Mouse (Mus musculus) intestine, embryonic 14.5 days (tissue): ENCODE data around the gene St6galnac5. TPM values are rescaled to one million over a fixed set of nuclear protein-coding genes. Genes with fewer than 3 reads are reported as not detected.
"Not testable (repeated sequence)": the region's sequence is repeated elsewhere in the genome, so short reads cannot be mapped to it uniquely, and the experiment has no call there.

Experiments used
- ATAC-seq: fragments of 200-750 bp; cut with Nextera tagmentation; replicated peaks from 2 replicates; pipeline ENCODE4 v1.8.0; 2017; ENCODE audit warnings: low read depth, moderate number of reproducible peaks, moderate TSS enrichment, moderate library complexity; ENCODE audit not compliant: low FRiP score, low TSS enrichment
- DNase-seq: peaks from one replicate; pipeline ENCODE4 v3.0.0-alpha.2; 2018; ENCODE audit warnings: low spot score
- H3K27ac ChIP-seq: fragments of 300-500 bp; sonication (generic); 2 replicates; pipeline ENCODE4 v1.5.1; 2014; ENCODE audit warnings: low read depth, mild to moderate bottlenecking, control low read depth
- H3K27me3 ChIP-seq: fragments of 300-500 bp; sonication (generic); replicated peaks from 2 replicates; pipeline ENCODE4 v1.6.1; 2014; ENCODE audit warnings: low read length, control low read depth; ENCODE audit not compliant: control insufficient read depth, insufficient read depth
- H3K36me3 ChIP-seq: fragments of 300-500 bp; sonication (generic); 2 replicates; pipeline ENCODE4 v1.6.1; 2014; ENCODE audit warnings: low read length, control low read depth; ENCODE audit not compliant: control insufficient read depth, insufficient read depth
- H3K4me1 ChIP-seq: fragments of 300-500 bp; sonication (generic); replicated peaks from 2 replicates; pipeline ENCODE4 v1.6.1; 2014; ENCODE audit warnings: low read length, control low read depth, mixed read lengths; ENCODE audit not compliant: control insufficient read depth, insufficient read depth
- H3K4me2 ChIP-seq: fragments of 300-500 bp; sonication (generic); 2 replicates; pipeline ENCODE4 v1.6.1; 2014; ENCODE audit warnings: low read length
- H3K4me3 ChIP-seq: fragments of 300-500 bp; sonication (generic); 2 replicates; pipeline ENCODE4 v1.5.1; 2014; ENCODE audit warnings: low read depth, low read length, control low read depth, mixed read lengths
- H3K9ac ChIP-seq: fragments of 300-500 bp; sonication (generic); 2 replicates; pipeline ENCODE4 v1.6.1; 2014; ENCODE audit warnings: mild to moderate bottlenecking, low read length
- H3K9me3 ChIP-seq: fragments of 300-500 bp; sonication (generic); 2 replicates; pipeline ENCODE4 v1.6.1; 2016; ENCODE audit warnings: low read length, control low read depth; ENCODE audit not compliant: control insufficient read depth
- WGBS: fragments of 180-500 bp; shearing (Covaris S2); extraction: QIAGEN DNeasy Blood & Tissue Kit; methylation state at CpG from one replicate; pipeline ENCODE4 v1.1.7; 2014; 5-methylcytosine and 5-hydroxymethylcytosine counted together
- polyA plus RNA-seq: library from polyadenylated mRNA; unstranded; fragments of >200 nt; fragmentation: Nextera tagmentation; extraction: Ambion mirVana; gene quantifications from 2 replicates; pipeline ENCODE4 v1.2.1, GENCODE M21; 2014

Gene St6galnac5
- polyA plus RNA-seq, 1 experiment from 2014 or later = 0.60 TPM

- Histone ChIP-seq H3K36me3 (peaks cover 5% of the 10 kb centered on the region; the same call in 1 of the 2 replicates), H3K4me2 (no peak overlapping the region), H3K27ac (no peak overlapping the region), H3K4me1 (no peaks in the 10 kb centered on the region), H3K9me3 (no peaks in the 10 kb centered on the region), H3K4me3 (no peak overlapping the region), H3K9ac (no peak overlapping the region), H3K27me3 (no peaks in the 10 kb centered on the region)
- no peak for ATAC-seq
- no peak for DNase-seq
- WGBS = 63% methylated on average over 4 of the region's 4 CpGs
Observed at GRCm38 (mm10) chr3:152793006-152793405, 189.0 kb downstream of the St6galnac5 start.

- H3K9ac ChIP-seq = no peak overlapping the region
- no peaks in the 10 kb centered on the region for H3K9me3 ChIP-seq
- H3K4me1 ChIP-seq = no peaks in the 10 kb centered on the region
- 88% methylated on average over 5 of the region's 5 CpGs for WGBS
- DNase-seq (no peak), ATAC-seq (no peak)
- no peaks in the 10 kb centered on the region for H3K27me3 ChIP-seq
- peaks cover 7% of the 10 kb centered on the region; the same call in 1 of the 2 replicates for H3K36me3 ChIP-seq
- no peak overlapping the region for H3K4me3 ChIP-seq
- H3K27ac ChIP-seq = no peak overlapping the region
- H3K4me2 ChIP-seq = no peak overlapping the region
Observed at GRCm38 (mm10) chr3:152792601-152793000, 189.4 kb downstream of the St6galnac5 start.

GRCm38 (mm10) chr3:152788301-152788953, 193.6 kb downstream of the St6galnac5 start:
- WGBS = 80% methylated on average over 5 of the region's 5 CpGs
- not testable (repeated sequence) for H3K4me1 ChIP-seq, ATAC-seq, H3K9me3 ChIP-seq, H3K27ac ChIP-seq, H3K9ac ChIP-seq, DNase-seq, H3K4me2 ChIP-seq, H3K4me3 ChIP-seq, H3K27me3 ChIP-seq
- H3K36me3 ChIP-seq = peaks cover 14% of the 10 kb centered on the region; the same call in 1 of the 2 replicates

DNA sequence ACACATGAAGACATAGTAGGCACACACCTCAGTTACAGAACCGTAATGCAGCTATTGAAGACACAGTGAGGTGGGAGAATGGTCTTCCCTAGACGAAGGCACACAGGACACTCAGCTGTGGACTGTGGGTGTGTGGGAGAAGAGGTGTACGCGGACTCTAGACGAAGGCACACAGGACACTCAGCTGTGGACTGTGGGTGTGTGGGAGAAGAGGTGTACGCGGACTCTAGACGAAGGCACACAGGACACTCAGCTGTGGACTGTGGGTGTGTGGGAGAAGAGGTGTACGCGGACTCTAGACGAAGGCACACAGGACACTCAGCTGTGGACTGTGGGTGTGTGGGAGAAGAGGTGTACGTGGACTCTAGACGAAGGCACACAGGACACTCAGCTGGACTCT, 197.7 kb downstream of the St6galnac5 start:
- H3K4me2 ChIP-seq, DNase-seq, H3K9me3 ChIP-seq, H3K9ac ChIP-seq, H3K27me3 ChIP-seq, H3K4me3 ChIP-seq, H3K36me3 ChIP-seq, H3K27ac ChIP-seq, ATAC-seq, H3K4me1 ChIP-seq: not testable (repeated sequence)
- WGBS = 80% methylated on average over 7 of the region's 13 CpGs

DNA sequence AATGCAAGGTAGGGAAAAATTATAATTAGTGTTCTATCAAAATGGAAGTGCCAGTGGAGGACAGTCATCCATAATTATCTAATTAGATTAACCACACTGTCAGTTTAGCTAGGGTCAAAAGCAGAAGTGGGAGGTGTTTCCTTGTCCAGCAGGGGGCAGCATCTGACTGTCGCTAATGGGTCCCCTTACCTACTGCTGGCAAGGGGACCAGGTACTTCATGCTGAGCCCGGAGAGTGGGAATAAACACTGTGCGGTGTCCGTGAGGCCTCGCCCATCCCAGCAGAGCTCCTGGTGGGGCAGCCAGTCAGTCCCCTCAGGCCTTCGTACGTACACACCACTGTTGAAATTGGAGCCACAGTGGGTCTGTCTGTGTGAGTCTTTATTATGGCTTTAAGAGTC, 198.3 kb downstream of the St6galnac5 start:
- no peak overlapping the region for H3K4me3 ChIP-seq
- H3K36me3 ChIP-seq = 0 out of 2 replicates have a peak, but pooled peaks cover 9% of the 10 kb centered on the region
- no peaks in the 10 kb centered on the region for H3K9me3 ChIP-seq
- no peak overlapping the region for H3K27ac ChIP-seq
- 0 out of 2 replicates have a peak, but pooled peaks cover 3% of the 10 kb centered on the region for H3K4me1 ChIP-seq
- peak; percentile 86 for ATAC-seq
- no peak overlapping the region for H3K9ac ChIP-seq
- no peaks in the 10 kb centered on the region for H3K27me3 ChIP-seq
- 13% methylated on average over 7 of the region's 7 CpGs for WGBS
- H3K4me2 ChIP-seq = no peak overlapping the region
- peak; percentile 85 for DNase-seq

- ATAC-seq (no peak), DNase-seq (no peak)
- WGBS = 87% methylated on average over 4 of the region's 4 CpGs
- Histone ChIP-seq H3K4me3 (no peak overlapping the region), H3K9me3 (no peaks in the 10 kb centered on the region), H3K27me3 (no peaks in the 10 kb centered on the region), H3K4me1 (peaks cover 9% of the 10 kb centered on the region; the same call in 1 of the 2 replicates), H3K9ac (no peak overlapping the region), H3K4me2 (no peak overlapping the region), H3K27ac (no peak overlapping the region), H3K36me3 (no peaks in the 10 kb centered on the region)
Observed at GRCm38 (mm10) chr3:152779819-152780218, 202.2 kb downstream of the St6galnac5 start.

- 43% methylated on average over 16 of the region's 16 CpGs for WGBS
- no peak overlapping the region for H3K4me3 ChIP-seq
- peaks cover 6% of the 10 kb centered on the region; the same call in 1 of the 2 replicates for H3K4me1 ChIP-seq
- no peak overlapping the region for H3K27ac ChIP-seq
- H3K9me3 ChIP-seq = no peaks in the 10 kb centered on the region
- ATAC-seq (no peak), DNase-seq (no peak)
- no peak overlapping the region for H3K4me2 ChIP-seq
- no peaks in the 10 kb centered on the region for H3K36me3 ChIP-seq
- no peaks in the 10 kb centered on the region for H3K27me3 ChIP-seq
- no peak overlapping the region for H3K9ac ChIP-seq
Observed at GRCm38 (mm10) chr3:152776872-152777540, 205.0 kb downstream of the St6galnac5 start.

DNA sequence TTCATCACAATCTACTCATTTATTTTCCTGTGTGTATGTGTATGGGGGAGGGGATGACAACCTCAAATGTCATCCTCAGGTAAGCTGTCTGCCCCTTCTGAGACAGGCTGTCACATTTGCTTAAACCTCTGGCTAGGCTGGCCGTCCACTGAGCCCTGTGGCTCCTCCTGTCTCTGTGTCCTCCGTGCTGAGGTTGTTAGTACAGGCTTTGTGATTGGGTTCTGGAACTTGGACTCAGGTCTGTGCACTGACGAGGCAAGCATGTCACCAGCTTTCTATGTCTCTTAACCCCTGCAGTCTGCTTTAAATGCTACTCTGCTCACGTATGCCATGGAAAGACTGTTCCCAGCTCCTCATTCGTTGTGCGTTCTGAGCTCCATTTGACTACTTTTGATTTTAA, 205.7 kb downstream of the St6galnac5 start:
- no peaks in the 10 kb centered on the region for H3K27me3 ChIP-seq
- no peaks in the 10 kb centered on the region for H3K36me3 ChIP-seq
- WGBS = 80% methylated on average over 6 of the region's 6 CpGs
- H3K9me3 ChIP-seq = no peaks in the 10 kb centered on the region
- DNase-seq (no peak), ATAC-seq (no peak)
- no peak overlapping the region for H3K4me3 ChIP-seq
- H3K9ac ChIP-seq = no peak overlapping the region
- H3K4me2 ChIP-seq = no peak overlapping the region
- no peak overlapping the region for H3K27ac ChIP-seq
- peaks cover 6% of the 10 kb centered on the region; the same call in 1 of the 2 replicates for H3K4me1 ChIP-seq
